Mouse (Mus musculus): Measurements from ENCODE around the gene Fnip2.

DNA sequence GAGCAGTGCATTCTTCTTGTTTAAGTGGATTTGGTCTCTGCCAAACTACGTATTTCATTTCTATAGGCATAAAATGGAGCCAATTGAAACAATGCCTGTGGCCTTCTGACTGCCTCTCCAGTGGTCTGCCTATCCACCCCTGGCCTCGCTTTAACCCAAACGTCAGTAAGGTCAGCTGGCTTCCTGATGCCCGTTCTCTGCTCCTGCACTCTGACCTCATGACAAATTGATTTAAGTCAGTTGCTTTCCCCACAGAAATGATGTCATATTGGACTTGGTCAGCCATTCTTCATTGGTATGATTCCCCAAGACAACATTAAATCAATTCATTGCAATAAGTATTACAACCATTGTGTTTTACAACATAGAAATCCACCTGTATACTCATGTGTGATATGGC, 159.1 kb downstream of the Fnip2 start:
- TF ChIP-seq POLR2A (IDR thresholded peaks at IDR 0.05; ENCODE audit: insufficient read depth, low read depth, low read length) (no peak), CTCF (IDR thresholded peaks at IDR 0.05) (no peak)
